Mouse (Mus musculus): Measurements from ENCODE around the gene Spred3. TPM values are rescaled to one million over a fixed set of nuclear protein-coding genes. Genes with fewer than 3 reads are reported as not detected.

Spred3 gene
- polyA plus RNA-seq, 1 experiment from 2014 or later: 4.9 TPM

DNA sequence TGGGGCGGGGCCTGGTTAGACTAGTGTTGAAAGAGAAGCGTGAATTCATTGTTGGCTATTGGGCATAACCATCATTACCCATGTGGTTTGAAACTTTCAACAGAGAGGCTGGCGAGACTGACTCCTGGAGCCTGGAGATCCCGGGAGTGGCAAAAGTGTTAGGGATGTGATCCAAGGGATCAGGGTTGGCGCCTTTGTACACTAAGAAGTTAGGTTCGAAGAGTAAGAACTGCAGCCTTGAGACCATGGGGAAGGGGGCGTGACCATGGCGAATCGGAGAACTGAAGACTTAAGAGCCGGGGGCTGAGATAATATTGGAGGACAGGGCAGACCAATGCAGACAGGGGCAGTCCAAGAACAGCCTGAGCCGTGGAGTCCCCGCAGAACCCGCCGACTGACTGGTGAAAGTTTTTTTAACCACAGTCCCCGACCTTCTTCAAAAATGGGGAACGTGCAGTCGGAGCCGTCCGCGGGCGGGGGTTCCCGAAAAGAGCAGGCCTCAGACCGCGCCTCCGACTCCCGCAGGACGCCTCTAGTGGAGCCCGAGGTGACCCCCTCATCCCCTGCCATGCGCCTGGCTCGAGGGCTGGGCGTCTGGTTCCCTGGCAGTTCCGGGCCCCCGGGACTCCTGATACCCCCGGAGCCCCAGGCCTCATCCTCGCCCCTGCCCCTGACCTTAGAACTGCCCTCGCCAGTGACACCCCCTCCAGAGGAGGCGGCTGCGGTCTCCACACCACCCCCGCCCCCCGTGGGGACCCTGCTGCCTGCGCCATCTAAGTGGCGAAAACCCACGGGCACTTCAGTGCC is 747 bp upstream of the Spred3 start:
- ATAC-seq (ENCODE audit: low FRiP score) (0 out of 2 replicates have a peak, but pooled peaks have one; percentile 17), DNase-seq (ENCODE audit: low spot score, missing footprints) (peak; percentile 92)
- peaks cover 39% of the 10 kb centered on the region for H3K4me1 ChIP-seq (ENCODE audit: control insufficient read depth, insufficient read depth, low read length)
- no peak overlapping the region for H3K27ac ChIP-seq (ENCODE audit: low read depth, low read length)
- under 1% methylated on average over 43 of the region's 43 CpGs for WGBS
- no peaks in the 10 kb centered on the region for H3K9me3 ChIP-seq (ENCODE audit: control insufficient read depth, low read length)
- peak overlapping the region; percentile 52 for H3K9ac ChIP-seq (ENCODE audit: low read length)
- H3K4me2 ChIP-seq: peak overlapping the region; percentile 83
- peak overlapping the region; percentile 55 for H3K4me3 ChIP-seq (ENCODE audit: low read depth, low read length)
- peaks cover 19% of the 10 kb centered on the region for H3K36me3 ChIP-seq (ENCODE audit: control insufficient read depth, insufficient read depth, low read length)
- peaks cover 34% of the 10 kb centered on the region for H3K27me3 ChIP-seq (ENCODE audit: control insufficient read depth, insufficient read depth, low read length)

DNA sequence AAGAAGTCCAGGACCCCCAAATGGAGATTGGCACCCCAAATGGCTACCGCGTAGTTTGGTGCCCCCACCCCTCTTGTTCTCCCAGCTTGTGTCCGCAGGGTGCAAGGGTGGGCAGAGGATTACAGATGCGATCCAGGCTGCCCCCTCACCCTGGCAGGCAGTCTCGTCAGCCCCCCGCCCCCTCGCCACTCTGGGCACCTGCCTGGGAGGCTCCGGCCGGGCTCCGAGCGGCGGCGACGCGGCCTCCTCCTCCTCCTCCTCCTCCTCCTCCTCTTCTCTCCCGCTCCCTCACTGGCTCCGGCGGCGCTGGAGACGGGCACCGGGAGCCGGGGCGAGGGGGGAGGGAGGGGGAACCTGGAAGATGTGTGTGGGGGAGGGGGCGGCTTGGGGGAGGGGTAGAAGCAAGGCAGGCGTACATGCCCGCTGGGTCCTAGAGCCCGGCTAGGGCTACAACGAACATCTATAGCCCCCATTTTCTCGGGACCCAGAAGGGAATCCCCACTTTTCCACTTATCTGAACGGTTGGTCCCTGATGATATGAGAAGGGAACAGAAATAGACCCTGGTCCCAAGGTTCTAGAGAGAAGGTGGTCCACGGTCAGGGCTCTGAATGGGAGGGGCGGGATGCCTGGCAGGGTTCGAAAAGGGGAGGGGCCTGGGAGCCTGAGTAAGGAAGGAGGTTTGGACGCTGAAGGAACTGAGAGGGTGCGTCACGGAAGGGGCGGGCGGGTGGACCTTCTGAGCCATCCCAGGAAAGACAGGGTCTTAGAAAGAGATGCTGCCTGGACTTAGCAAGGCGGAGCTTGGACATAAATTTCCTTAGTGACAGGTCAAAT is 763 bp downstream of the Spred3 start:
- Histone ChIP-seq H3K27ac (ENCODE audit: low read depth, low read length) (peak overlapping the region; percentile 61), H3K9ac (ENCODE audit: low read length) (peak overlapping the region; percentile 67), H3K36me3 (ENCODE audit: control insufficient read depth, insufficient read depth, low read length) (peaks cover 7% of the 10 kb centered on the region; the same call in 1 of the 2 replicates), H3K27me3 (ENCODE audit: control insufficient read depth, insufficient read depth, low read length) (peaks cover 34% of the 10 kb centered on the region), H3K9me3 (ENCODE audit: control insufficient read depth, low read length) (no peaks in the 10 kb centered on the region), H3K4me1 (ENCODE audit: control insufficient read depth, insufficient read depth, low read length) (peaks cover 39% of the 10 kb centered on the region), H3K4me3 (ENCODE audit: low read depth, low read length) (peak overlapping the region; percentile 55), H3K4me2 (peak overlapping the region; percentile 83)
- ATAC-seq (ENCODE audit: low FRiP score): peak; percentile 80
- peak; percentile 99 for DNase-seq (ENCODE audit: low spot score, missing footprints)
- 1% methylated on average over 31 of the region's 39 CpGs for WGBS

DNA sequence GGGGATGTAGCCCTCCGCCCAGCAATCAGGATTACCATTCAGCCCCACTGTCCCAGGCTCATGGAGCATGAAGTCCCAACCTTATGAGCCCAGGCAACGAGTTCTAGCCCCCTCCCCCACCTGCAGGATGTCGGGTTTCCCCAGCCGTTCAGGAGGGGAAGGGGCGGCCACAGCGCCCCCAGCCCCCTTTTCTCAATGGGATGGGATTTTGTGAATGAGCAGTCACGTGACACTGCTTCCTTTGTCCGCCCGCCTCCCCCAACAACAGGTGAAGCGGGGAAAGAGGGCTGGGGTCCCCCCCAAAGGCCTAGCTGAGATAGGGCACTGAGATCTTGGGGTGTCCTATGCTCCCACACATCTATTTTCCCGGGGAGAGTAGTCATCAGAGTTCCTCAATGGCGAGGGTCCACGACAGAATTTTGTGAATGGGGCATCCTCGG is 1.4 kb downstream of the Spred3 start:
- WGBS: 0% methylated on average over 14 of the region's 14 CpGs
- peak; percentile 23 for ATAC-seq (ENCODE audit: low FRiP score)

DNA sequence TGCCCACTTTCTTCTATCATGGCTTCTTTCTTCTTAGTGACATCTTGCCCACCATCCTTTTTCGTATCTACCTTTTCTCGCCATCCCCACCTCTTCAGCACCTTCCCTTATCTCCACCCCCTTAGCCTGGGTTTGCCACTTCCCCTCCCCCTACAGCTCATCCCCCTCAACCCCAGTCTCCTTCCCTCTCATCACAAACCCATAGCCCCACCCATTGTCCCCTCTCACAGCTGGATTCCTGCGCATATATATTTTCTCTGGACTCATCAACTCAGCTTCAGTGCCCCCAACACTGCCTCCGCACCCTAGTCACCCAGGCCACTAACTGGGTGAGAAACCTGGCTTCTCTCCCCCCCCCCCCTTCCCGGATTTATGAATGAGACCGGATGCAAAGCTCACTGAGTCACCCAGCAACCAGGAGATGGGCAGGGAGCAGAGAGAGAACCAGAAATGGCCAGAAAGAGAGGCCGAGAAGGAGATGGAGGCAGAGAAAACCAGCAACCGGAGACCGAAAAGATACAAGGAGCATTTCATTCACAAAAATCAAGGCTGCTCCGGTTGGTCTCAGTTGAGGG is 2.0 kb downstream of the Spred3 start:
- H3K9me3 ChIP-seq (ENCODE audit: control insufficient read depth, low read length): no peaks in the 10 kb centered on the region
- peak overlapping the region; percentile 61; the same call in 1 of the 2 replicates for H3K27ac ChIP-seq (ENCODE audit: low read depth, low read length)
- DNase-seq (ENCODE audit: low spot score, missing footprints) (peak; percentile 87), ATAC-seq (ENCODE audit: low FRiP score) (no peak)
- no peaks in the 10 kb centered on the region for H3K36me3 ChIP-seq (ENCODE audit: control insufficient read depth, insufficient read depth, low read length)
- H3K4me1 ChIP-seq (ENCODE audit: control insufficient read depth, insufficient read depth, low read length): peaks cover 39% of the 10 kb centered on the region
- peak overlapping the region; percentile 83 for H3K4me2 ChIP-seq
- H3K27me3 ChIP-seq (ENCODE audit: control insufficient read depth, insufficient read depth, low read length): peaks cover 26% of the 10 kb centered on the region
- WGBS: 2% methylated on average over 10 of the region's 10 CpGs
- peak overlapping the region; percentile 67 for H3K9ac ChIP-seq (ENCODE audit: low read length)
- peak overlapping the region; percentile 55 for H3K4me3 ChIP-seq (ENCODE audit: low read depth, low read length)

More for the DNA sequence above, 1.4 kb downstream of the Spred3 start:
- peak; percentile 94 for DNase-seq (ENCODE audit: low spot score, missing footprints)
- Histone ChIP-seq H3K36me3 (ENCODE audit: control insufficient read depth, insufficient read depth, low read length) (peaks cover 4% of the 10 kb centered on the region; the same call in 1 of the 2 replicates), H3K9me3 (ENCODE audit: control insufficient read depth, low read length) (no peaks in the 10 kb centered on the region), H3K27ac (ENCODE audit: low read depth, low read length) (peak overlapping the region; percentile 61), H3K27me3 (ENCODE audit: control insufficient read depth, insufficient read depth, low read length) (peaks cover 32% of the 10 kb centered on the region), H3K4me2 (peak overlapping the region; percentile 83), H3K4me1 (ENCODE audit: control insufficient read depth, insufficient read depth, low read length) (peaks cover 39% of the 10 kb centered on the region), H3K9ac (ENCODE audit: low read length) (peak overlapping the region; percentile 67), H3K4me3 (ENCODE audit: low read depth, low read length) (peak overlapping the region; percentile 55)

DNA sequence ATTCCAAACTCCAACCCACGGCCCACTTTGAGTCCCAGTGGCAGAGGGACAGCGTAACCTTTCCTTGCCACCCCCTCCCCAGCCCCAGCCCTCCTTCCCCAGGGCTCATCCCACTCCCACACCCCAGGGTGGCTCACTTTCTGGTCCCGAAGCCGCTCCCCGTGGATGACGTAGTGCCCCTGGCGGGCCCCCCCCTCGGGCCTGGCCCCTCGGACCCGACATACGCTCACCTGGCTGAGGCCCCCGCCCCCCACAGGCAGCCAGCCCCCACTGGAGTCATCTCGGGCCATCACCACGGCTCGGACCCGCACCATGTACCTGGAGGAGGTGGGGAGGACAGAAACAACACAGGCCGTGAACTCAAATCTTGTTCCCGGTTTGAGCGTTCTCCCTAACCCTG is 2.6 kb downstream of the Spred3 start:
- no peaks in the 10 kb centered on the region for H3K9me3 ChIP-seq (ENCODE audit: control insufficient read depth, low read length)
- ATAC-seq (ENCODE audit: low FRiP score) (no peak), DNase-seq (ENCODE audit: low spot score, missing footprints) (no peak)
- peaks cover 39% of the 10 kb centered on the region for H3K4me1 ChIP-seq (ENCODE audit: control insufficient read depth, insufficient read depth, low read length)
- H3K9ac ChIP-seq (ENCODE audit: low read length): peak overlapping the region; percentile 67
- H3K4me2 ChIP-seq: peak overlapping the region; percentile 83
- WGBS: 9% methylated on average over 18 of the region's 19 CpGs
- no peak overlapping the region for H3K27ac ChIP-seq (ENCODE audit: low read depth, low read length)
- peaks cover 20% of the 10 kb centered on the region for H3K27me3 ChIP-seq (ENCODE audit: control insufficient read depth, insufficient read depth, low read length)
- peak overlapping the region; percentile 55; the same call in 1 of the 2 replicates for H3K4me3 ChIP-seq (ENCODE audit: low read depth, low read length)
- no peaks in the 10 kb centered on the region for H3K36me3 ChIP-seq (ENCODE audit: control insufficient read depth, insufficient read depth, low read length)

DNA sequence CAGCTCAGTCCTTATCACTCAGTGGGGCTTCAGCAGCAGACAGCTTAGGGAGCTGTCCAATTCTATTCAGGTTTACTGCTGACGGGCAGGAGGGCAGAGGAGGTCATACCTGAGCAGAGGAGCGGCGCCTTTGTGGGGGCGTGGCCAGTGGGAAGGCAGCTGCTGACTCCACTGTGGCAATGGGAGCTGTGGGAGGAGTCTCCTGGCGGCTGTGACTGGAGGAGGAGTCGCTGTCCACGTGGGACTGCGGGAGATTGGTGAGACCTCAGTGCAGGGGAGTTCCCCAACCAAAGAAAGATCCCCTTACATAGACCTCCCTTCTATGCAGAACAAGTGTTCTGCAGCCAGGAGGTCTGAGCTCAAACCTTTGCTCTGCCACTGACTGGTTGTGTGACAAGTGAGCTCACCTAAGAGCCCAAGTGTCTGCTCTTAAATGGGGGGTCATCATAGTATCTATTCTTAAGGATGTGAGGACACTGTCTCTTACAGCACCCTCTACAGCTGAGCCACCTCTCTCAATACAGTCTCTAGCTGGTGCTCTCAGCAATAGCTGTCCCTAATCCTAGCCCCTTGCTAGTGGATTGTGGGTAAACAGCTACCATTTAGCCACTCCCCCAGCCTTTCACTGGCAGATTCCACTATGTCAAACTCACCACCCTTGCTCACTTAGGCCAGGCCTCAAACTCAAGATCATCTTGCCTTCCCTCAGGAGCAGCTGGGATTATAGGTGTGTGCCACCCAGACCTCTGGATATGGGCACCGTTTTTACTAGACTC is 7.3 kb downstream of the Spred3 start:
- no peak overlapping the region for H3K9ac ChIP-seq (ENCODE audit: low read length)
- DNase-seq (ENCODE audit: low spot score, missing footprints) (no peak), ATAC-seq (ENCODE audit: low FRiP score) (no peak)
- no peak overlapping the region for H3K27ac ChIP-seq (ENCODE audit: low read depth, low read length)
- H3K9me3 ChIP-seq (ENCODE audit: control insufficient read depth, low read length): no peaks in the 10 kb centered on the region
- H3K4me1 ChIP-seq (ENCODE audit: control insufficient read depth, insufficient read depth, low read length): peaks cover 6% of the 10 kb centered on the region
- H3K36me3 ChIP-seq (ENCODE audit: control insufficient read depth, insufficient read depth, low read length): no peaks in the 10 kb centered on the region
- WGBS: 21% methylated on average over 9 of the region's 9 CpGs
- H3K27me3 ChIP-seq (ENCODE audit: control insufficient read depth, insufficient read depth, low read length): peaks cover 3% of the 10 kb centered on the region
- H3K4me3 ChIP-seq (ENCODE audit: low read depth, low read length): no peak overlapping the region
- no peak overlapping the region for H3K4me2 ChIP-seq

DNA sequence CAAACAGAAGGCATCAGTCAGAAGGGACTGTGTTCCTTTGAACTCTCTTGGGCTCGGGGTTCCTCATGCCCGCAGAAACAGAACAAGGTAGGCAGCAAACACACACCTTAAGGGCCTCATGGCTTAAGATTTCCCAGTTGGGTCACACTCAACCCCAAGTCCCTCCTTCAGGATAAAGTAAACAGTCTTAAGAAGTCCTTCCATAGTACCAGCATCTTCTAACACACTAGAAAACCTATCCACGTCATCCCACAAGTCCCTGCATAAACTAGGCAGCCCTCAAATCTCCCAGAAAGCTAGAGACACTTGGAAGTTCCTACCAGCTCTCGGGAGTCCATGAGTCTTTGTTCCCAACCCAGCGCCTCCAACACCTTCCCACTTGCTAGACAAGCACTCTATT is 7.9 kb downstream of the Spred3 start:
- DNase-seq (ENCODE audit: low spot score, missing footprints): no peak
- Histone ChIP-seq H3K36me3 (ENCODE audit: control insufficient read depth, insufficient read depth, low read length) (no peaks in the 10 kb centered on the region), H3K9ac (ENCODE audit: low read length) (no peak overlapping the region), H3K27ac (ENCODE audit: low read depth, low read length) (no peak overlapping the region), H3K4me1 (ENCODE audit: control insufficient read depth, insufficient read depth, low read length) (0 out of 2 replicates have a peak, but pooled peaks cover 2% of the 10 kb centered on the region), H3K4me3 (ENCODE audit: low read depth, low read length) (no peak overlapping the region), H3K4me2 (no peak overlapping the region), H3K27me3 (ENCODE audit: control insufficient read depth, insufficient read depth, low read length) (no peaks in the 10 kb centered on the region; the same call in none of the 2 replicates), H3K9me3 (ENCODE audit: control insufficient read depth, low read length) (no peaks in the 10 kb centered on the region)
- ATAC-seq (ENCODE audit: low FRiP score): no peak
- WGBS: 84% methylated on average over 5 of the region's 5 CpGs

DNA sequence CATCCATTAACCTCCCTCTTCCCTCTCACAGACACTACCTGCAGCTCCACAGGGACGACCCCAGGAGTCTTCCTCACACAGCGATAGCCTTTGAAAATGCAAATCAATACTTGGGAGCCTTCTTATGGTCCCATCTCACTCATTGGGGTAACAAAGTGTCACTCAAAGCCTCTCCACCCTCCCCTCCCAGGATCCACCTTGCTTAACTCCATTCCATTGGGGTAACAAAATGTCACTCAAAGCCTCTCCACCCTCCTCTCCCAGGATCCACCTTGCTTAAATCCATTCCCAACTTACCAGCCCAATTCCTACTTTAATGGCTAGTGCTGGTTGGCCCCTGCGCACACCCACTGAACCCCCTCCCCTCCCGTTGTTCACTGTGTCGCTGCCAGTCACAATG is 11.9 kb downstream of the Spred3 start:
- ATAC-seq (ENCODE audit: low FRiP score) (no peak), DNase-seq (ENCODE audit: low spot score, missing footprints) (no peak)
- Histone ChIP-seq H3K9ac (ENCODE audit: low read length) (no peak overlapping the region), H3K4me1 (ENCODE audit: control insufficient read depth, insufficient read depth, low read length) (peaks cover 9% of the 10 kb centered on the region), H3K4me2 (0 out of 2 replicates have a peak overlapping the region, but pooled peaks have one; percentile 0), H3K9me3 (ENCODE audit: control insufficient read depth, low read length) (no peaks in the 10 kb centered on the region), H3K27me3 (ENCODE audit: control insufficient read depth, insufficient read depth, low read length) (no peaks in the 10 kb centered on the region; the same call in none of the 2 replicates), H3K4me3 (ENCODE audit: low read depth, low read length) (no peak overlapping the region), H3K36me3 (ENCODE audit: control insufficient read depth, insufficient read depth, low read length) (no peaks in the 10 kb centered on the region), H3K27ac (ENCODE audit: low read depth, low read length) (no peak overlapping the region)
- WGBS: under 1% methylated on average over 5 of the region's 5 CpGs

Measured in midbrain, embryonic 11.5 days (tissue).